Mouse (Mus musculus): ENCODE results near the gene Max. TPM values are rescaled to one million over a fixed set of nuclear protein-coding genes. Genes with fewer than 3 reads are reported as not detected.

The Max gene
- polyA plus RNA-seq, 1 experiment from 2014 or later, result 7.4 TPM

- no peak overlapping the region for H3K4me3 ChIP-seq
- H3K36me3 ChIP-seq, result peaks cover 62% of the 10 kb centered on the region
- no peak overlapping the region for H3K27ac ChIP-seq (replicated peaks)
- H3K9ac ChIP-seq, result no peak overlapping the region
- H3K9me3 ChIP-seq, result no peaks in the 10 kb centered on the region
- peaks cover 4% of the 10 kb centered on the region; the same call in 1 of the 2 replicates for H3K4me1 ChIP-seq
- WGBS, result 88% methylated on average over 3 of the region's 3 CpGs
- ATAC-seq (ENCODE audit: extremely low read depth, insufficient number of reproducible peaks, low FRiP score, low TSS enrichment), result no peak
- H3K27me3 ChIP-seq (replicated peaks), result no peaks in the 10 kb centered on the region
- no peak overlapping the region for H3K4me2 ChIP-seq
Measured at GRCm38 (mm10) chr12:76934438-76934837, 27.6 kb downstream of the Max start.

- Histone ChIP-seq H3K36me3 (peaks cover 49% of the 10 kb centered on the region), H3K9me3 (no peaks in the 10 kb centered on the region), H3K4me2 (no peak overlapping the region), H3K9ac (no peak overlapping the region), H3K27ac (replicated peaks) (0 out of 2 replicates have a peak overlapping the region, but pooled peaks have one; percentile 24), H3K4me3 (no peak overlapping the region), H3K27me3 (replicated peaks) (no peaks in the 10 kb centered on the region), H3K4me1 (peaks cover 4% of the 10 kb centered on the region; the same call in 1 of the 2 replicates)
- no peak for ATAC-seq (ENCODE audit: extremely low read depth, insufficient number of reproducible peaks, low FRiP score, low TSS enrichment)
- 72% methylated on average over 6 of the region's 6 CpGs for WGBS
Measured at GRCm38 (mm10) chr12:76932688-76933060, 29.3 kb downstream of the Max start.

- WGBS, result 64% methylated on average over 14 of the region's 14 CpGs
- ATAC-seq (ENCODE audit: extremely low read depth, insufficient number of reproducible peaks, low FRiP score, low TSS enrichment), result no peak
Measured at GRCm38 (mm10) chr12:76931739-76932687, 30.0 kb downstream of the Max start.

GRCm38 (mm10) chr12:76930177-76930576, 31.8 kb downstream of the Max start:
- no peak overlapping the region for H3K27ac ChIP-seq (replicated peaks)
- H3K27me3 ChIP-seq (replicated peaks), result no peaks in the 10 kb centered on the region
- H3K4me2 ChIP-seq, result no peak overlapping the region
- 37% methylated on average over 6 of the region's 6 CpGs for WGBS
- peaks cover 8% of the 10 kb centered on the region; the same call in 1 of the 2 replicates for H3K4me1 ChIP-seq
- ATAC-seq (ENCODE audit: extremely low read depth, insufficient number of reproducible peaks, low FRiP score, low TSS enrichment), result no peak
- H3K36me3 ChIP-seq, result peaks cover 24% of the 10 kb centered on the region
- no peaks in the 10 kb centered on the region for H3K9me3 ChIP-seq
- H3K4me3 ChIP-seq, result no peak overlapping the region
- H3K9ac ChIP-seq, result no peak overlapping the region

More at GRCm38 (mm10) chr12:76931739-76932687, 30.0 kb downstream of the Max start:
- no peak overlapping the region for H3K4me3 ChIP-seq
- peaks cover 43% of the 10 kb centered on the region for H3K36me3 ChIP-seq
- no peaks in the 10 kb centered on the region for H3K9me3 ChIP-seq
- no peaks in the 10 kb centered on the region for H3K27me3 ChIP-seq (replicated peaks)
- H3K9ac ChIP-seq, result no peak overlapping the region
- H3K4me2 ChIP-seq, result no peak overlapping the region
- H3K4me1 ChIP-seq, result peaks cover 4% of the 10 kb centered on the region; the same call in 1 of the 2 replicates
- H3K27ac ChIP-seq (replicated peaks), result 0 out of 2 replicates have a peak overlapping the region, but pooled peaks have one; percentile 24

GRCm38 (mm10) chr12:76927539-76927938, 34.5 kb downstream of the Max start:
- H3K4me3 ChIP-seq, result no peak overlapping the region
- 64% methylated on average over 10 of the region's 10 CpGs for WGBS
- ATAC-seq (ENCODE audit: extremely low read depth, insufficient number of reproducible peaks, low FRiP score, low TSS enrichment), result no peak
- no peak overlapping the region for H3K27ac ChIP-seq (replicated peaks)
- H3K27me3 ChIP-seq (replicated peaks), result no peaks in the 10 kb centered on the region
- no peak overlapping the region for H3K9ac ChIP-seq
- H3K9me3 ChIP-seq, result no peaks in the 10 kb centered on the region
- H3K36me3 ChIP-seq, result peaks cover 8% of the 10 kb centered on the region; the same call in 1 of the 2 replicates
- H3K4me2 ChIP-seq, result no peak overlapping the region
- H3K4me1 ChIP-seq, result peaks cover 8% of the 10 kb centered on the region; the same call in 1 of the 2 replicates

GRCm38 (mm10) chr12:76927012-76927411, 35.0 kb downstream of the Max start:
- WGBS, result 71% methylated on average over 3 of the region's 3 CpGs
- no peak for ATAC-seq (ENCODE audit: extremely low read depth, insufficient number of reproducible peaks, low FRiP score, low TSS enrichment)
- Histone ChIP-seq H3K9ac (no peak overlapping the region), H3K4me3 (no peak overlapping the region), H3K36me3 (peaks cover 8% of the 10 kb centered on the region; the same call in 1 of the 2 replicates), H3K9me3 (no peaks in the 10 kb centered on the region), H3K4me1 (peaks cover 8% of the 10 kb centered on the region; the same call in 1 of the 2 replicates), H3K27me3 (replicated peaks) (no peaks in the 10 kb centered on the region), H3K4me2 (no peak overlapping the region), H3K27ac (replicated peaks) (no peak overlapping the region)

GRCm38 (mm10) chr12:76926338-76926945, 35.6 kb downstream of the Max start:
- Histone ChIP-seq H3K36me3 (peaks cover 8% of the 10 kb centered on the region; the same call in 1 of the 2 replicates), H3K9ac (no peak overlapping the region), H3K9me3 (no peaks in the 10 kb centered on the region), H3K27me3 (replicated peaks) (no peaks in the 10 kb centered on the region), H3K27ac (replicated peaks) (no peak overlapping the region), H3K4me1 (0 out of 2 replicates have a peak, but pooled peaks cover 8% of the 10 kb centered on the region), H3K4me3 (no peak overlapping the region), H3K4me2 (no peak overlapping the region)
- WGBS, result 64% methylated on average over 10 of the region's 10 CpGs
- no peak for ATAC-seq (ENCODE audit: extremely low read depth, insufficient number of reproducible peaks, low FRiP score, low TSS enrichment)

- Histone ChIP-seq H3K27ac (replicated peaks) (no peak overlapping the region), H3K9ac (no peak overlapping the region), H3K4me3 (no peak overlapping the region), H3K36me3 (peaks cover 16% of the 10 kb centered on the region), H3K4me2 (no peak overlapping the region), H3K4me1 (0 out of 2 replicates have a peak, but pooled peaks cover 5% of the 10 kb centered on the region), H3K27me3 (replicated peaks) (no peaks in the 10 kb centered on the region), H3K9me3 (no peaks in the 10 kb centered on the region)
- 88% methylated on average over 10 of the region's 10 CpGs for WGBS
- ATAC-seq (ENCODE audit: extremely low read depth, insufficient number of reproducible peaks, low FRiP score, low TSS enrichment), result no peak
Measured at GRCm38 (mm10) chr12:76924904-76925604, 36.9 kb downstream of the Max start.

- 83% methylated on average over 8 of the region's 8 CpGs for WGBS
Measured at GRCm38 (mm10) chr12:76923118-76923517, 38.9 kb downstream of the Max start.

GRCm38 (mm10) chr12:76920990-76921389, 41.0 kb downstream of the Max start:
- WGBS, result 75% methylated on average over 8 of the region's 8 CpGs

More at GRCm38 (mm10) chr12:76923118-76923517, 38.9 kb downstream of the Max start:
- Histone ChIP-seq H3K4me1 (0 out of 2 replicates have a peak, but pooled peaks cover 4% of the 10 kb centered on the region), H3K9ac (no peak overlapping the region), H3K4me3 (no peak overlapping the region), H3K36me3 (peaks cover 17% of the 10 kb centered on the region), H3K4me2 (no peak overlapping the region), H3K27me3 (replicated peaks) (no peaks in the 10 kb centered on the region), H3K9me3 (no peaks in the 10 kb centered on the region), H3K27ac (replicated peaks) (no peak overlapping the region)
- no peak for ATAC-seq (ENCODE audit: extremely low read depth, insufficient number of reproducible peaks, low FRiP score, low TSS enrichment)

GRCm38 (mm10) chr12:76920398-76920797, 41.6 kb downstream of the Max start:
- Histone ChIP-seq H3K9me3 (no peaks in the 10 kb centered on the region), H3K27ac (replicated peaks) (no peak overlapping the region), H3K4me1 (no peaks in the 10 kb centered on the region), H3K9ac (no peak overlapping the region), H3K27me3 (replicated peaks) (no peaks in the 10 kb centered on the region), H3K4me2 (no peak overlapping the region), H3K4me3 (no peak overlapping the region), H3K36me3 (peaks cover 39% of the 10 kb centered on the region)
- WGBS, result 76% methylated on average over 6 of the region's 6 CpGs
- no peak for ATAC-seq (ENCODE audit: extremely low read depth, insufficient number of reproducible peaks, low FRiP score, low TSS enrichment)

More at GRCm38 (mm10) chr12:76920990-76921389, 41.0 kb downstream of the Max start:
- ATAC-seq (ENCODE audit: extremely low read depth, insufficient number of reproducible peaks, low FRiP score, low TSS enrichment), result no peak
- Histone ChIP-seq H3K4me2 (no peak overlapping the region), H3K4me3 (no peak overlapping the region), H3K27me3 (replicated peaks) (no peaks in the 10 kb centered on the region), H3K27ac (replicated peaks) (no peak overlapping the region), H3K9ac (no peak overlapping the region), H3K9me3 (no peaks in the 10 kb centered on the region), H3K4me1 (no peaks in the 10 kb centered on the region), H3K36me3 (peaks cover 37% of the 10 kb centered on the region)
